Mouse (Mus musculus): ENCODE results near the gene Dhx29. TPM values are rescaled to one million over a fixed set of nuclear protein-coding genes. Genes with fewer than 3 reads are reported as not detected.
"Not testable (repeated sequence)": the region's sequence is repeated elsewhere in the genome, so short reads cannot be mapped to it uniquely, and the experiment has no call there.

The Dhx29 gene
- total RNA-seq, 2 experiments from 2014 or later: 13.4 to 16.0 TPM

GRCm38 (mm10) chr13:112989541-112989940 lies 62.3 kb downstream of the Dhx29 start:
- peak; percentile 29 for DNase-seq
- no peak overlapping the region for H3K4me3 ChIP-seq
- intact Hi-C loops (cut with DNase I): loop anchor here (5.0 kb wide), 1 partner anchor 48 kb away; the partner anchor contains the start of gene Cdc20b
- H3K27ac ChIP-seq: no peak overlapping the region
- TF ChIP-seq CTCF (IDR thresholded peaks at IDR 0.05): no peak

- H3K4me3 ChIP-seq: no peak overlapping the region
- intact Hi-C loops (cut with DNase I): no loop called here
- no peak overlapping the region for H3K27ac ChIP-seq
- DNase-seq: no peak
- no peak for TF ChIP-seq CTCF (IDR thresholded peaks at IDR 0.05)
Measured at GRCm38 (mm10) chr13:112990346-112990745, 63.1 kb downstream of the Dhx29 start.

GRCm38 (mm10) chr13:112993531-112994152 lies 66.4 kb downstream of the Dhx29 start, which contains the start of gene Mcidas:
TSS of gene Mcidas (plus strand) at chr13:112993845.
- intact Hi-C loops (cut with DNase I): no loop called here
- TF ChIP-seq CTCF (IDR thresholded peaks at IDR 0.05): no peak
- peak; percentile 34 for DNase-seq
- H3K27ac ChIP-seq: no peak within 1 kb of the TSS
- H3K4me3 ChIP-seq: peak within 1 kb of the TSS; percentile 63

- TF ChIP-seq CTCF (IDR thresholded peaks at IDR 0.05): peak; percentile 65
- DNase-seq: peak; percentile 49
- Histone ChIP-seq H3K27ac (no peak overlapping the region), H3K4me3 (peak overlapping the region; percentile 63)
- intact Hi-C loops (cut with DNase I): no loop called here
Measured at GRCm38 (mm10) chr13:112994191-112994590, 66.9 kb downstream of the Dhx29 start.

GRCm38 (mm10) chr13:112996407-112996806 lies 69.2 kb downstream of the Dhx29 start:
- intact Hi-C loops (cut with DNase I): no loop called here
- no peak overlapping the region for H3K4me3 ChIP-seq
- TF ChIP-seq CTCF (IDR thresholded peaks at IDR 0.05): no peak

GRCm38 (mm10) chr13:112997369-112997768 lies 70.1 kb downstream of the Dhx29 start:
- Histone ChIP-seq H3K27ac (no peak overlapping the region), H3K4me3 (no peak overlapping the region)
- no peak for DNase-seq
- intact Hi-C loops (cut with DNase I): no loop called here
- TF ChIP-seq CTCF (IDR thresholded peaks at IDR 0.05): no peak

More at GRCm38 (mm10) chr13:112996407-112996806, 69.2 kb downstream of the Dhx29 start:
- H3K27ac ChIP-seq: no peak overlapping the region
- no peak for DNase-seq

- intact Hi-C loops (cut with DNase I): no loop called here
- peak overlapping the region; percentile 59 for H3K4me3 ChIP-seq
- H3K27ac ChIP-seq: no peak overlapping the region
- no peak for TF ChIP-seq CTCF (IDR thresholded peaks at IDR 0.05)
- DNase-seq: peak; percentile 35
Measured at GRCm38 (mm10) chr13:112998427-112999201, 71.4 kb downstream of the Dhx29 start.

GRCm38 (mm10) chr13:113000090-113000489 lies 72.8 kb downstream of the Dhx29 start:
- no peak overlapping the region for H3K4me3 ChIP-seq
- intact Hi-C loops (cut with DNase I): no loop called here

GRCm38 (mm10) chr13:113000576-113001318 lies 73.5 kb downstream of the Dhx29 start:
- H3K27ac ChIP-seq: no peak overlapping the region
- no peak for DNase-seq
- no peak for TF ChIP-seq CTCF (IDR thresholded peaks at IDR 0.05)
- intact Hi-C loops (cut with DNase I): no loop called here
- no peak overlapping the region for H3K4me3 ChIP-seq

More at GRCm38 (mm10) chr13:113000090-113000489, 72.8 kb downstream of the Dhx29 start:
- H3K27ac ChIP-seq: no peak overlapping the region
- TF ChIP-seq CTCF (IDR thresholded peaks at IDR 0.05): no peak
- no peak for DNase-seq

- Histone ChIP-seq H3K27ac (no peak overlapping the region), H3K4me3 (peak overlapping the region; percentile 65; the same call in 1 of the 2 replicates)
- no peak for TF ChIP-seq CTCF (IDR thresholded peaks at IDR 0.05)
- intact Hi-C loops (cut with DNase I): no loop called here
- DNase-seq: no peak
Measured at GRCm38 (mm10) chr13:113012683-113013082, 85.4 kb downstream of the Dhx29 start.

- DNase-seq; intact Hi-C loops (cut with DNase I); H3K27ac ChIP-seq: not testable (repeated sequence)
- H3K4me3 ChIP-seq: peak overlapping the region; percentile 65
Measured at GRCm38 (mm10) chr13:113013174-113013953, 86.1 kb downstream of the Dhx29 start.

Other genes with a start within 250 kb of the Dhx29 start
- 10 to 100 TPM; 35.6 to 49.4 TPM for gene Plpp1, start 126.7 kb upstream of the Dhx29 start, total RNA-seq (2021)
- gene Mtrex, start 56 bp upstream of the Dhx29 start, total RNA-seq (2021): 10 to 100 TPM; 29.5 to 31.1 TPM
- gene Ccno, start 60.3 kb downstream of the Dhx29 start, total RNA-seq (2021): not detected
- gene Mcidas, start 66.4 kb downstream of the Dhx29 start, total RNA-seq (2021): not detected
- gene Cdc20b, start 107.7 kb downstream of the Dhx29 start, total RNA-seq (2021): not detected
- 10 to 100 TPM in 1 of 2 experiments, 1 to 10 TPM in 1; 5.5 to 10.6 TPM for gene Gpx8, start 119.0 kb downstream of the Dhx29 start, total RNA-seq (2021)
- not detected for gene Gzma, start 173.5 kb downstream of the Dhx29 start, total RNA-seq (2021)